Mouse (Mus musculus): Measurements from ENCODE around the gene 6430548M08Rik. TPM values are rescaled to one million over a fixed set of nuclear protein-coding genes. Genes with fewer than 3 reads are reported as not detected.

Gene 6430548M08Rik
- polyA plus RNA-seq, 1 experiment: 40.4 TPM

GRCm38 (mm10) chr8:120205916-120206315 is 92.0 kb downstream of the 6430548M08Rik start:
- no peak overlapping the region for H3K4me3 ChIP-seq (ENCODE audit: insufficient read depth, low read length)
- H3K27ac ChIP-seq (ENCODE audit: insufficient read depth, low read depth, low read length): no peak overlapping the region
- H3K4me1 ChIP-seq (ENCODE audit: control insufficient read depth, insufficient read depth, low read length): no peaks in the 10 kb centered on the region
- TF ChIP-seq CTCF (IDR thresholded peaks at IDR 0.05; ENCODE audit: low read depth, low read length) (no peak), POLR2A (IDR thresholded peaks at IDR 0.05; ENCODE audit: borderline replicate concordance, low read depth, low read length) (no peak)

- no peak for TF ChIP-seq CTCF (IDR thresholded peaks at IDR 0.05; ENCODE audit: low read depth, low read length)
- TF ChIP-seq POLR2A (IDR thresholded peaks at IDR 0.05; ENCODE audit: borderline replicate concordance, low read depth, low read length): no peak
- 0 out of 2 replicates have a peak, but pooled peaks cover 2% of the 10 kb centered on the region for H3K4me1 ChIP-seq (ENCODE audit: control insufficient read depth, insufficient read depth, low read length)
- no peak overlapping the region for H3K27ac ChIP-seq (ENCODE audit: insufficient read depth, low read depth, low read length)
- no peak overlapping the region for H3K4me3 ChIP-seq (ENCODE audit: insufficient read depth, low read length)
Observed at GRCm38 (mm10) chr8:120207364-120207763, 93.4 kb downstream of the 6430548M08Rik start.

GRCm38 (mm10) chr8:120208113-120208512 is 94.2 kb downstream of the 6430548M08Rik start:
- H3K4me3 ChIP-seq (ENCODE audit: insufficient read depth, low read length): no peak overlapping the region
- no peak for TF ChIP-seq CTCF (IDR thresholded peaks at IDR 0.05; ENCODE audit: low read depth, low read length)
- TF ChIP-seq POLR2A (IDR thresholded peaks at IDR 0.05; ENCODE audit: borderline replicate concordance, low read depth, low read length): no peak
- 0 out of 2 replicates have a peak, but pooled peaks cover 2% of the 10 kb centered on the region for H3K4me1 ChIP-seq (ENCODE audit: control insufficient read depth, insufficient read depth, low read length)
- no peak overlapping the region for H3K27ac ChIP-seq (ENCODE audit: insufficient read depth, low read depth, low read length)

GRCm38 (mm10) chr8:120211345-120211744 is 97.4 kb downstream of the 6430548M08Rik start:
- H3K4me1 ChIP-seq (ENCODE audit: control insufficient read depth, insufficient read depth, low read length): peaks cover 9% of the 10 kb centered on the region; the same call in 1 of the 2 replicates
- H3K27ac ChIP-seq (ENCODE audit: insufficient read depth, low read depth, low read length): no peak overlapping the region
- H3K4me3 ChIP-seq (ENCODE audit: insufficient read depth, low read length): no peak overlapping the region
- no peak for TF ChIP-seq POLR2A (IDR thresholded peaks at IDR 0.05; ENCODE audit: borderline replicate concordance, low read depth, low read length)
- no peak for TF ChIP-seq CTCF (IDR thresholded peaks at IDR 0.05; ENCODE audit: low read depth, low read length)

GRCm38 (mm10) chr8:120212596-120212995 is 98.6 kb downstream of the 6430548M08Rik start:
- TF ChIP-seq POLR2A (IDR thresholded peaks at IDR 0.05; ENCODE audit: borderline replicate concordance, low read depth, low read length): no peak
- no peak for TF ChIP-seq CTCF (IDR thresholded peaks at IDR 0.05; ENCODE audit: low read depth, low read length)
- Histone ChIP-seq H3K27ac (ENCODE audit: insufficient read depth, low read depth, low read length) (no peak overlapping the region), H3K4me3 (ENCODE audit: insufficient read depth, low read length) (no peak overlapping the region), H3K4me1 (ENCODE audit: control insufficient read depth, insufficient read depth, low read length) (peaks cover 13% of the 10 kb centered on the region)

DNA sequence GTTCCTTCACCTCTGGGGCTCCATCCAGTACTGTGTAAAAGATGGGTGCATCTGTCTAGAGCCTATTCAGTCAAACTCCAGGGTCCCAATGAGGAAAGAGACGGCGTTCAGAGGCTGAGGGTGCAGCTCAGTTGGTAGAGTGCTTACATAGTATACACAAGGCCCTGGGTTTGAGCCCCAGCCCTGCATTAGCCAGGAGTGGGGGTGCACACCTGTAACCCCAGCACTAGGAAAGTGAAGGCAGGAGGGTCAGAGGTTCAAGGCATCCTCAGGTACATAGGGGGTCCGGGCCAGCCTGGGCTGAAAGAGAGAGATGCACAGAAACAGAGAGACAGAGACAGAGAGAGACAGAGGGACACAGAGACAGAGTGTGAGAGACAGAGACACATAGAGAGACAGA is 99.3 kb downstream of the 6430548M08Rik start:
- Histone ChIP-seq H3K4me3 (ENCODE audit: insufficient read depth, low read length) (no peak overlapping the region), H3K4me1 (ENCODE audit: control insufficient read depth, insufficient read depth, low read length) (peaks cover 13% of the 10 kb centered on the region), H3K27ac (ENCODE audit: insufficient read depth, low read depth, low read length) (no peak overlapping the region)
- TF ChIP-seq CTCF (IDR thresholded peaks at IDR 0.05; ENCODE audit: low read depth, low read length) (no peak), POLR2A (IDR thresholded peaks at IDR 0.05; ENCODE audit: borderline replicate concordance, low read depth, low read length) (no peak)

- Histone ChIP-seq H3K27ac (ENCODE audit: insufficient read depth, low read depth, low read length) (no peak overlapping the region), H3K4me1 (ENCODE audit: control insufficient read depth, insufficient read depth, low read length) (peaks cover 13% of the 10 kb centered on the region), H3K4me3 (ENCODE audit: insufficient read depth, low read length) (no peak overlapping the region)
- no peak for TF ChIP-seq POLR2A (IDR thresholded peaks at IDR 0.05; ENCODE audit: borderline replicate concordance, low read depth, low read length)
Observed at GRCm38 (mm10) chr8:120213939-120214338, 100.0 kb downstream of the 6430548M08Rik start.

Other genes with a start within 250 kb of the 6430548M08Rik start
- 17.3 and 19.2 TPM in 2 replicates for gene Usp10, start 203.8 kb upstream of the 6430548M08Rik start, polyA plus RNA-seq (2012; ENCODE audit: insufficient read depth, insufficient read length, missing spikeins)
- gene Gm20388, start 203.3 kb upstream of the 6430548M08Rik start, polyA plus RNA-seq (2012; ENCODE audit: insufficient read depth, insufficient read length, missing spikeins): 32.7 and 45.3 TPM in 2 replicates
- gene Crispld2, start 121.7 kb upstream of the 6430548M08Rik start, polyA plus RNA-seq (2012; ENCODE audit: insufficient read depth, insufficient read length, missing spikeins): not detected in 2 replicates
- 33.5 and 36.9 TPM in 2 replicates for gene Zdhhc7, start 12.7 kb upstream of the 6430548M08Rik start, polyA plus RNA-seq (2012; ENCODE audit: insufficient read depth, insufficient read length, missing spikeins)
- gene Fam92b, start 63.3 kb downstream of the 6430548M08Rik start, polyA plus RNA-seq (2012; ENCODE audit: insufficient read depth, insufficient read length, missing spikeins): not detected in 2 replicates
- 12.4 and 15.1 TPM in 2 replicates for gene Gse1, start 114.3 kb downstream of the 6430548M08Rik start, polyA plus RNA-seq (2012; ENCODE audit: insufficient read depth, insufficient read length, missing spikeins)